Mouse (Mus musculus) adrenal gland, adult 2 months (tissue): Measurements from ENCODE around the gene Casp14. TPM values are rescaled to one million over a fixed set of nuclear protein-coding genes. Genes with fewer than 3 reads are reported as not detected.
"Not testable (repeated sequence)": the region's sequence is repeated elsewhere in the genome, so short reads cannot be mapped to it uniquely, and the experiment has no call there.

Experiments
- DNase-seq: peaks from one replicate; pipeline ENCODE4 v3.0.0; 2021
- polyA plus RNA-seq: library from polyadenylated mRNA; depleted of rRNA; stranded (reverse); fragments of >200 nt; gene quantifications from 2 replicates; pipeline ENCODE4 v1.2.3, GENCODE M21; 2012; rRNA removed
- total RNA-seq, 2 experiments: library from RNA; stranded (reverse); gene quantifications; 2 replicates each; pipeline ENCODE4 v1.2.3; 2021

The Casp14 gene
- total and polyA plus RNA-seq, 3 experiments: not detected

GRCm38 (mm10) chr10:78670121-78670520 is 48.0 kb downstream of the Casp14 start:
- not testable (repeated sequence) for DNase-seq

DNA sequence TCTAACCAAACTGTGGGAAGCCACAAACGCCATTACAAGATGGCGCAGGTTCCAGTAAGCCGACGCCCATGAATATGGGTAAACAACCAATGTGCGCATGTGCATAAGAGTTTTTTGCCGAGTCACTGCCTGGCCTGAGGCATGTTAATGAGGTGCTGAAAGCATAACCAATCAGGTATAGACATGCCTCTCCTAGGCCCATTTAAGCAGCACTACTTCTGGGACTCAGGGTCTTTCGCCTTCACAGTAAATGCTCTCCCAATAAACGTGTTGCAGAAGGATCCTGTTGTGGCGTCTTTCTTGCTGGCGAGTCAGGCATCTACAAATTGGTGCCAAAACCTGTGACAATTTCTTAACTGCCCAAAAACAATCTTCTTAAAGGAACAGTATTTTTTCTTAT is 51.4 kb downstream of the Casp14 start:
- not testable (repeated sequence) for DNase-seq

DNA sequence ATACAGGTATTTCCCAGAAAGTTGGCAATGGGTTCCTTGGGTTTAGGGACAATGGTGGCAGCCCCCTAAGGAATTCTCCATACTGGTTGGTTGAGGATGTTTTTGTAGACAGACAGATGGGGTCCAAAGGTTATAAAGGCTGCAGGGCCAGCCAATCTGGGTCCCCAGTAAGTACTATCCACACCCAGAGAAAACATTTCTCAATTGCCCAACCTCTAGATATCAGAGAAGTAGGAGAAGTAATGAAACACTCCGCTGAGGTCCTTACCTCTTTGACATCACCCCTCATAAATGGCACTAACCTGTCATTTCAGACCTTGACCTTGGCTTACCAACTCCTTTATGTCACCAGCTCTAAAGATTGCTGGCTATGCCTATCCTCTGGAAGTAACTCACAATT is 53.5 kb downstream of the Casp14 start:
- DNase-seq: no peak

Other genes starting within 250 kb of the Casp14 start
- not detected for gene Olfr1358, start 200.9 kb downstream of the Casp14 start, total RNA-seq
- not detected in 2 replicates for gene Olfr1358, start 200.9 kb downstream of the Casp14 start, polyA plus RNA-seq
- 10 to 100 TPM; 39.1 to 70.4 TPM for gene Ilvbl, start 143.9 kb downstream of the Casp14 start, total RNA-seq
- gene Ilvbl, start 143.9 kb downstream of the Casp14 start, polyA plus RNA-seq: 53.5 and 59.3 TPM in 2 replicates
- 10 to 100 TPM; 24.3 to 71.0 TPM for gene Syde1, start 126.3 kb downstream of the Casp14 start, total RNA-seq
- 57.6 and 66.8 TPM in 2 replicates for gene Syde1, start 126.3 kb downstream of the Casp14 start, polyA plus RNA-seq
- gene Olfr1357, start 100.2 kb downstream of the Casp14 start, total RNA-seq: not detected
- gene Olfr1357, start 100.2 kb downstream of the Casp14 start, polyA plus RNA-seq: not detected in 2 replicates
- not detected for gene Ccdc105, start 34.8 kb upstream of the Casp14 start, total RNA-seq
- 0.07 TPM in 1 of 2 replicates, not detected in the other for gene Ccdc105, start 34.8 kb upstream of the Casp14 start, polyA plus RNA-seq
- gene Slc1a6, start 62.2 kb upstream of the Casp14 start, total RNA-seq: under 1 TPM in 1 of 2 experiments, not detected in 1; 0.21 TPM
- 0.04 and 0.57 TPM in 2 replicates for gene Slc1a6, start 62.2 kb upstream of the Casp14 start, polyA plus RNA-seq
- not detected for gene Olfr1356, start 133.9 kb upstream of the Casp14 start, total RNA-seq
- not detected in 2 replicates for gene Olfr1356, start 133.9 kb upstream of the Casp14 start, polyA plus RNA-seq
- not detected for gene Olfr1355, start 157.2 kb upstream of the Casp14 start, total RNA-seq
- not detected in 2 replicates for gene Olfr1355, start 157.2 kb upstream of the Casp14 start, polyA plus RNA-seq
- gene Olfr1354, start 194.9 kb upstream of the Casp14 start, total RNA-seq: not detected
- not detected in 2 replicates for gene Olfr1354, start 194.9 kb upstream of the Casp14 start, polyA plus RNA-seq
- gene Olfr8, start 232.3 kb upstream of the Casp14 start, total RNA-seq: not detected
- gene Olfr8, start 232.3 kb upstream of the Casp14 start, polyA plus RNA-seq: not detected in 2 replicates
- not detected for gene Olfr1353, start 245.0 kb upstream of the Casp14 start, total RNA-seq
- gene Olfr1353, start 245.0 kb upstream of the Casp14 start, polyA plus RNA-seq: not detected in 2 replicates